Mouse (Mus musculus): ENCODE measurements at regions not wholly inside any gene's neighbourhood (a gene's known extent, or its start where the extent isn't known, plus 50 kb on each side); places are given as distances from the start of the nearest gene placed in this dataset.

- no peak for DNase-seq (ENCODE audit: low read depth, low spot score)
These were observed 170.3 kb upstream of the Creb1 start for GRCm38 (mm10) chr1:64361959-64362638.

DNA sequence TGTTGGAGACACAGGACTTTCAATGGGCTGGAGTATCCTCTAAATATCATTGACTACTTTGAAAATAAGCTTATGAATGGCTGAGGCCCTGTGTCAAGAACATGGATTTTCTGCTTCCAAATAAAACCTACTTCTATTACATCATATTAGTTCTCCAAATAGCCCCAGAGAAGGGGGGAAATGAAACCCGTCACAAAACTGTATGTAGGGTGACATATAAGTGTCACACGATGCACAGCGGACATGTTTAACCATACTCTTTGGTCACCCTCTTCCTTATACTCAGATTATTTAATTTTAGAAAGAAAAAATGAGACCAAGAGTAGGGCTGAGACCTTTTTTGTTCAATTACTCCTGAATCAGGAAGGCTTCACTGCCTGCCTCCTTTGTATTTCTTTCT, 189.2 kb upstream of the Creb1 start:
- no peak for DNase-seq (ENCODE audit: low read depth, low spot score)

DNA sequence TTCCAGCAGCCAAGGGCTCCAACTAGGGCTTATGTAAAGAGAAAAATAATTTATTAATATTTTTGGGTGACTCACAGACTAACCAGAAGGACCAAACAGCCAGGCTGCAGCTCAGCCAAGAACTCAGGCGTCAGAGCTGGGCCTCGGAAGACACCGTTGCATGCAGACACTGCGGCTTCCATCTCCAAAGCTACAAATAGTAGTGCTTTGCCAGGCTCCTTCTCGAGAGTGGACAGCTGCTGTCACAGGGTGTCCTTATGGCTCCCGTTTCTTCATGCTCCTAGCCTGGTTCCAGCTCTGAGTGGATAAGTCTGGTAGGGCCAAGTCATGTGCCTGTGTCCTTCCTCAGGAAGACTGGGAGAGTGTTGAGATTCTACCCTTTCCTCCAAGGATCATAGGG, 190.8 kb upstream of the Creb1 start:
- DNase-seq (ENCODE audit: low read depth, low spot score): peak; percentile 12

- DNase-seq (ENCODE audit: low read depth, low spot score): no peak
These were observed 193.9 kb upstream of the Creb1 start for GRCm38 (mm10) chr1:64338575-64338961.

DNA sequence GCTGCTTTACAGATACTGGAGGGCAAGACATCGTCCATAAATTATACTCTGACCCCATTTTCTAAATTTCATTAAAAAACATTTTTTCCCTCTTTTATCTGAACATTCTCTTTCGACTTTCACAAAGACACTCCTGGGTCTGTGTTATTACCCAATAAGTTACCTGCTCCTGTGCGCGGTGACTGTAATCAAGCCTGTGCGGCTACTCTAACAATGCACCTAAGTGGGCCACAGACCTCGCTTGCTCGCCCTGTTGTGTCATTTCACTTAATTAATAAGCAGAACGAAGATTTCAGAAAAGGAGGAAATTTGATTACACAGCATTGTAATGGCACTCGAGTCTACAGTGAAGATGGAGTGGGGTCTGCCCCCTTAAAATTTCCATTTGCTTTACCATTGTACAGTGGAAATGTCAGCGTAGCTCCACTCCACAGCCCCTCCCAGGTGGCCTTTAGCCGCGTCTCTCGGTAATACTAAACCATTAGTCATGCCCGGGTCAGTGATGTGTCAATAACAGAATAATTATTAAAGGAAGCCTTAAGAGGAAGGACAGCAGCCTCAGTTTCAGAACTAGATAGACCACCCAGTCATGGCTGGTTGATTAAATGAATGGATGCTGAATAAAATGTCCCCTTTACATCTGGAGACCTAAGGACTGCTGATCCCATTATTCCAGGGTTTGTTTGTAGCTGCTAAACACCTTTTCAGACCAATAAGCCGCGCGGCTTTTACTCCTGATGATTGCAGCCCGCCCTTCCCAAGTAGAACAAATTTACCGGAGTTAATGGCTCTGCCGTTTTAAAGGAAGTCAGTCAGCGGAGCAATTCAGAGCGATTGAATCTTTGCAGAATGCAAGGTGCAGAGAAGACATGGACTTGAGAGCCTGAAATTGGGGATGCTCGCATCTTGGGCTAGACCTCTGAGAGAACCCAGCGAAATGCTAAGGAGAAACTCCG, 194.5 kb upstream of the Creb1 start:
- no peak for DNase-seq (ENCODE audit: low read depth, low spot score)

DNA sequence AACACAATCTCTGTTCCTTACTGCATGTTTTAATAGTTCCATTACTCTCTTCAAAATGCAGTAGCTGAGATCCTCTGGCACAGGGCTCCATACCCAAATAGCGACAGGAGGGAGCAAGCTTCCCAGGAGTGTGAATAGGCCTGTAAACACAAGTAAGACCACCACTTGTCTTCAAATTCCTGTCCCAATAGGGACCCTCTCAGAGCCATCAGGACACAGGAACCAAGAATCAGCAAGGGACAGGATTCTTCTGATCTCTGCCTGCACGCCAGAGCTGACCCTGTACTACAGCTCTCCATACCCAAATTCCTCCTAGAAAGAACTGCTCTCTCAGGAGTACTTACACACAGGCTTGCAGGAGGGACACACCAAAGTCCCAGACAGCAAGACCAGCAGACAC, 200.9 kb upstream of the Creb1 start:
- no peak for DNase-seq (ENCODE audit: low read depth, low spot score)

GRCm38 (mm10) chr1:64330721-64331120, 201.7 kb upstream of the Creb1 start:
- DNase-seq (ENCODE audit: low read depth, low spot score): no peak

DNA sequence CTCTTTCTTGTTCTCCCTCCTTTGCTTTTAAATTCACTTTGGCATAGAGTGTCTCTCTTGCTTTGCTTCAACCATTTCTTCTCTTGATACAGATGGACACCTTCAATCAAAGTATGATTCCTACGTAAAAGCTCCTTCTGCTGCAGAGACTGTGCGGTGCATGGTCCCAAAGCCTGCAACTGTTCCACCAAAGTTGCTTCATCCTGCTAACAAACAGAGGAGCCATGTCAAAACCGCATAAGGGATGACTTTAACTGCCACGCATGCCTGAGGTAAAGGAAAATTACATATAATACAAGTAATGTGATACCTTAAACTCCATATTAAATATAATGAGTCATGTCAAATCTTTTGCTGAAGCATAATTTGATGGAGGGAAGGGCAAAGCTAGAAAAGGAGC, 200.1 kb upstream of the Klf7 start:
- DNase-seq (ENCODE audit: low read depth, low spot score): no peak

- DNase-seq (ENCODE audit: low read depth, low spot score): no peak
These were observed 197.1 kb upstream of the Klf7 start for GRCm38 (mm10) chr1:64319155-64319582.

DNA sequence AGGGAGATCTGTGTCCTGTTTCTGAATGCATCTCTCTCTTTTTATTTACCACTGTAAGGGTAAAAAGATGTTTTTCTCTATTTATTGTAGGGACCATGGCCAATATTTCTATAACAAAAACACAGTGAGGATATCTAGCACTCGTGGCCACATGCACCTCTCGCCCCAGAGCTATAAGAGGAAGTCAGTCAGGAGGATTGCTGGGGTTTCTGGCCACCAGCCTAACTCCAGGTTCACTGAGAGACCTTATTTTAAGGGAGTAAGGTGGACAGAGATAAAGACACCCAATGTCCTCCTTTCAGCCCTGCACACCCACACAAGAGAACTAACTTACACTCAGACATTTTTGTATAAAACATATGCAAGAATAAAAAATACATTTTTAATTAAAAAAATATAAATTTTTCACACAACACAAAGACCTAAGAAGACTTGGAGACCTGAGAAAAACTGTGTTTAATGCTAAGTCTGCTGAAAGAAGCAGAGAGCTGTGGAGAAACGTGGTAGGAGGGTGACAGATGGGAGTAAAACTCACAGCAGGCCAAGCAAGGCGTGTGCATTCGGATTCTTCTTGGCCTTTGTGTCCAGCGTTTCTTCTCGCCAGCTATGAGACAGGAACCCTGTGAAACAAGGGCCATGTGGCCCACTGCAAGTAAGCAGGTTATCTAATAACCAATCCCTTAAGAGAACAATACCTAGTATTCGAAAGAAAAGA, 196.5 kb upstream of the Klf7 start:
- DNase-seq (ENCODE audit: low read depth, low spot score): no peak

DNA sequence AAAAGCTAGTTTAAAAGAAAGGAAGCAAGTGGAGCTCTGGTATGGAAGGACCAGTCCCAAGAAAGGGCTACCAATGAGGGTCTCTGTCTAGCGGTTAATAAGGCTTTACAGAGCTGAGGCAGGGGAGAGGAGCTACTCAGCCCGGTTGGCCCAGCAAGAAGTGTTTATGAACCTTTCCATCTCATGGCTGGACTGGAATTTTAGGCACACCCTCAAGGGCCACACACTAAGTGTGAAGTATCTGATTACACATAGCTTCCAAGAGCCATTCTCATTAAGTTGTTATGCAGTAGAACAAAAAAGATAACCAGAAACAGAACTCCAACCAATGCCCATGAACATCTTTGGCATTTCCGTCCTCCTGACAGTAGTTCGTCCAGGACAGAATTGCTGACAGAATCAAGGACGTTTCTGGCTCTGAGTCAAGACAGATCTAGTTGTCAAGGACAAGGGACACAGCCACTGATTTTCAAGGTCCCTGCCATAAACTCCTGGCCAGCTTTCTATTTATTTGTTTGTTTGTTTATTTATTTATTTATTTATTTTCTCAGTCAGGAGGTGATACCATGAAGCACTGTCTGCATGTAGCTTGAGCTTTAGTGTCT, 195.1 kb upstream of the Klf7 start:
- DNase-seq (ENCODE audit: low read depth, low spot score): no peak

DNA sequence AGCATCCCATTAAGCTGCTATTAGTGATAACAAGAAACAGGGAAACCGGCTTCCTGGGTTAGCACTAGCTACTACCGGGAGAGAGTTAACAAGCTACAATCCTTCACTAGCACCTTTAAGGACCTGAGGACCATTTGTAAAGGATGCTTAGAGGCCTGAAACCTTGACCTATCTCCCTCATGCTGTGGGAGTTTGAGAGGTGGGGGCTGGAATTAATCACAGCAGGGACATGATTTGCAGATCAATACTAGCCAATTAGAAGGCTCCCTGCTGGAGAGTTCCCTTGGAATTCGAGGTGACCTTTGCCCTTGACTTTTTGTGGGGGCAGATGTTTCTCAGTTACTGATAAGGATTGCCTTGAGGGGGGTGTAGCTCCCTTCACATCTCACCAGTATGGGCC, 189.3 kb upstream of the Klf7 start:
- no peak for DNase-seq (ENCODE audit: low read depth, low spot score)

DNA sequence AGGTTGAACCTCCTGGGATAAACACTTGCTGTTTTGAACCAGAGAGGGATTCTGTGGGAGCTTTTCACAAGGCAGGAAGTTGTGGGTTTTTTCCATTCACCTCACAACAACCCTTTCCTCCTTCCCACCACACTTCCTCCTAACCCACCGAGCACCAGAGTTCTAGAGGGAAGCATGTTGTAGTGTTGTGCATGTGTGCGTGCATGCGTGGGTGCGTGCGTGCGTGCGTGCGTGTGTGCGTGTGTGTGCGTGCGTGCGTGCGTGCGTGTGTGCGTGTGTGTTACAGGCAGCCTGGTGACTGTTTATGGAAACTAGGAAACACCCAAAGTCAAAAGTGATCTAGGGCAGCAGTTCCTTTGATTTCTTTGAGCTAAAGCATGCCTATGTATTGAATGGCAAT, 186.5 kb upstream of the Klf7 start:
- DNase-seq (ENCODE audit: low read depth, low spot score): no peak

DNA sequence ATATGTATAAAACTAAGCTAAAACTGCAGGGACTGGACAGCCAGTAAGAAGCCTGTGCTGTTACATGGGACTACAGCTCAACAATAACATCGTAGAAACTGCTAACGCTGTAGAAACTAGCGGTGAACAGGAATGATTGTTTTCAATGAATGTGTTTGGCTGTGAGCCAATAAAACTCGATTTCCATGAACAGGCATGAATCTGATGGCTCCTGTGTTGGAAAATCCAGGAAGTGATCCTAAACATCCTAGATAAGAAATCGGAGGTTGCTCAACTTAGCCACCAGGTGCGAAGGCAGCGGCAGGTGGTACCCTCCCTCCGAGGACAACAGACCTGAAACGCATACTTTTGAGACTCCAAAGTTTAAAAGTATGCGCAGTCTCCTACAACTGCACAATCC, 186.0 kb upstream of the Klf7 start:
- no peak for DNase-seq (ENCODE audit: low read depth, low spot score)

DNA sequence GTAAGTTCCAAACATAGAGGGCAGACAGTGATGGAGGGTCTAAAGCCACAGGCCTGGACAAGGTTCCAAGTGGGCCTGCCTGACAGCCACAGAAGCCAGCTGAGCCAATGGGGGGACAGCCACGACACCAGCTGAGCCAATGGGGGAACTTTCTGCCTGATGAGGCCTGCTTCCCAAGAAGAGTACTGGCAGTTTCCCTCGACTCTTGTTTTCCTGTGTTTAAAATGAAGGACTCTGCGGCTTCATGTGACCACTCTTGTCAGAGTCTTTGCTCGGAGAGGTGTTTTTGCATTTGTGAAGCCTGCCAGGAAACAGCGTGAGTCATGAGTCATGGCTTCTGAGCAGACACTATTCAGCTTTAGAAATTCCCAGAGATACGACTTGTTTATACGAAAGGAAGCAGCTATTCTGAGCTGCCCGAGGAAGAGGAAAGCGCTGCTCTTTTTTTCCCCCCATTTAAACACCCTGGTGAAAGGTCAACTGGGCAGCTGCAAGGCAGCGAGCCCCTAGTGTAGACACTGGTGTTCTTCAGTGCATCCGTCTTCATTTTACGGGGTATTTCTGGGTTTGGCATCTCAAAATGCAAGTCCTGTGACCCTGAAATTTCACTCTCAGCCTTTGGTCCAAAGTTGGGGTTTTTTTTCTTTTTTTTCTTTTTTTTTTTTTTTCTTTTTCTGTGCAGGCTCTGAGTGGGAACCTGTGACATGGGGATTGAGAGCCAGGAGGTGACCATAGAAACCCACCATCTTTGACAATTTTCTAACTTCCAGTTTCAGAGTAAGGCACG, 183.5 kb upstream of the Klf7 start:
- DNase-seq (ENCODE audit: low read depth, low spot score): peak; percentile 66

GRCm38 (mm10) chr1:64302833-64303358, 180.8 kb upstream of the Klf7 start:
- DNase-seq (ENCODE audit: low read depth, low spot score): peak; percentile 60

- no peak for DNase-seq (ENCODE audit: low read depth, low spot score)
These were observed 179.5 kb upstream of the Klf7 start for GRCm38 (mm10) chr1:64301530-64302061.

GRCm38 (mm10) chr1:64300951-64301529, 179.0 kb upstream of the Klf7 start:
- DNase-seq (ENCODE audit: low read depth, low spot score): no peak

- DNase-seq (ENCODE audit: low read depth, low spot score): no peak
These were observed 176.9 kb upstream of the Klf7 start for GRCm38 (mm10) chr1:64298950-64299349.

DNA sequence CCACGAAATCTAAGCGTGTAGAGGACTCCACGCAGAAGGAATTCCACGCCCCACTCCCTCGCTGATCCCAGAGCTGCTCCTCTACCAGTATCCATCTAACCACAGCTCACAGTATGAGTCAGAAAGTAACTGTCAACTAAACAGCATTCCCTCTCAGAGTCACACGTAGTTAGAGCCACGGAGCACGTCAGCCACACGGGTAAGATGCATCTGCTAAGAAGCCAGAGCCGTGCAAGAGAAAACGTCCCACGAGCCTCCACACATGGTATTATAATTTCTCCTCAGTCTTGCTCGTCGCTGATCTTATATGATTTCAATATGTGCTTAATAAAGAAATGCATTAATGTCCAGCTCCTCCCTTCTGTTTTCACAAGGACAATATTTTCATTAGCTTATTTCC, 176.1 kb upstream of the Klf7 start:
- DNase-seq (ENCODE audit: low read depth, low spot score): no peak
